Mouse (Mus musculus) embryo, embryonic 10 days (tissue): ENCODE results near the gene Acsl6.
"Not testable (repeated sequence)": the region's sequence is repeated elsewhere in the genome, so short reads cannot be mapped to it uniquely, and the experiment has no call there.

Experiments
- DNase-seq: peaks from one replicate; pipeline ENCODE4 v3.0.0-alpha.2; 2015; ENCODE audit warnings: low spot score

Gene Acsl6

GRCm38 (mm10) chr11:54303728-54304470 lies at the start of gene Acsl6:
TSS of gene Acsl6 (plus strand) at chr11:54303798.
- peak; percentile 77 for DNase-seq

- DNase-seq = no peak
Observed at GRCm38 (mm10) chr11:54254114-54254513, 49.5 kb upstream of the Acsl6 start.

- DNase-seq = peak; percentile 94
Observed at GRCm38 (mm10) chr11:54256624-54257376, 46.8 kb upstream of the Acsl6 start.

GRCm38 (mm10) chr11:54263405-54264031 lies 40.1 kb upstream of the Acsl6 start:
- DNase-seq = no peak

GRCm38 (mm10) chr11:54264542-54264941 lies 39.1 kb upstream of the Acsl6 start:
- peak; percentile 77 for DNase-seq

- DNase-seq = no peak
Observed at GRCm38 (mm10) chr11:54267177-54267576, 36.4 kb upstream of the Acsl6 start, which contains the start of gene Il3. TSS of gene Il3 (minus strand) at chr11:54267277.

- DNase-seq = no peak
Observed at GRCm38 (mm10) chr11:54269191-54269896, 34.3 kb upstream of the Acsl6 start.

- no peak for DNase-seq
Observed at GRCm38 (mm10) chr11:54271437-54271949, 32.1 kb upstream of the Acsl6 start.

- DNase-seq = no peak
Observed at GRCm38 (mm10) chr11:54287821-54288453, 15.7 kb upstream of the Acsl6 start.

GRCm38 (mm10) chr11:54292163-54292562 lies 11.4 kb upstream of the Acsl6 start:
- DNase-seq = no peak

- DNase-seq = no peak
Observed at GRCm38 (mm10) chr11:54293980-54294807, 9.4 kb upstream of the Acsl6 start.

GRCm38 (mm10) chr11:54295971-54296370 lies 7.6 kb upstream of the Acsl6 start:
- no peak for DNase-seq

- DNase-seq = no peak
Observed at GRCm38 (mm10) chr11:54296734-54297133, 6.9 kb upstream of the Acsl6 start.

GRCm38 (mm10) chr11:54297471-54297870 lies 6.1 kb upstream of the Acsl6 start:
- DNase-seq = not testable (repeated sequence)

GRCm38 (mm10) chr11:54298777-54299176 lies 4.8 kb upstream of the Acsl6 start:
- no peak for DNase-seq

- DNase-seq = no peak
Observed at GRCm38 (mm10) chr11:54301994-54302393, 1.6 kb upstream of the Acsl6 start.

- no peak for DNase-seq
Observed at GRCm38 (mm10) chr11:54302606-54303005, 992 bp upstream of the Acsl6 start.

- DNase-seq = peak; percentile 87
Observed at GRCm38 (mm10) chr11:54303076-54303727, 396 bp upstream of the Acsl6 start.

- DNase-seq = peak; percentile 16
Observed at GRCm38 (mm10) chr11:54304471-54304873, 874 bp downstream of the Acsl6 start.

- DNase-seq = no peak
Observed at GRCm38 (mm10) chr11:54305331-54305730, 1.7 kb downstream of the Acsl6 start.
